Mouse (Mus musculus) limb, embryonic 14.5 days (tissue): Measurements from ENCODE around the gene Tmem208. TPM values are rescaled to one million over a fixed set of nuclear protein-coding genes. Genes with fewer than 3 reads are reported as not detected.

Experiments
- ATAC-seq: fragments of 200-750 bp; cut with Nextera tagmentation; 2 replicates; pipeline ENCODE4 v1.8.0; 2017; ENCODE audit warnings: low read depth, moderate number of reproducible peaks, moderate TSS enrichment; ENCODE audit not compliant: low FRiP score
- DNase-seq: peaks from one replicate; pipeline ENCODE4 v3.0.0-alpha.2; 2015; ENCODE audit warnings: low spot score
- H3K27ac ChIP-seq: fragments of 300-500 bp; sonication (generic); replicated peaks from 2 replicates; pipeline ENCODE4 v1.5.1; 2014; ENCODE audit warnings: low read depth, mild to moderate bottlenecking, low read length, moderate library complexity, mixed read lengths
- H3K27me3 ChIP-seq: fragments of 300-500 bp; sonication (generic); 2 replicates; pipeline ENCODE4 v1.6.1; 2014; ENCODE audit warnings: low read length, mixed read lengths; ENCODE audit not compliant: control insufficient read depth, insufficient read depth
- H3K36me3 ChIP-seq: fragments of 300-500 bp; sonication (generic); 2 replicates; pipeline ENCODE4 v1.6.1; 2014; ENCODE audit warnings: mild to moderate bottlenecking, low read length, moderate library complexity, mixed read lengths; ENCODE audit not compliant: control insufficient read depth, insufficient read depth
- H3K4me1 ChIP-seq: fragments of 300-500 bp; sonication (generic); 2 replicates; pipeline ENCODE4 v1.6.1; 2014; ENCODE audit warnings: antibody characterized with exemption, low read length, mixed read lengths; ENCODE audit not compliant: control insufficient read depth, insufficient read depth
- H3K4me2 ChIP-seq: fragments of 300-500 bp; sonication (generic); replicated peaks from 2 replicates; pipeline ENCODE4 v1.6.1; 2014; ENCODE audit warnings: low read depth, mild to moderate bottlenecking, low read length, moderate library complexity; ENCODE audit not compliant: severe bottlenecking
- H3K4me3 ChIP-seq: fragments of 300-500 bp; sonication (generic); replicated peaks from 2 replicates; pipeline ENCODE4 v1.5.1; 2014; ENCODE audit warnings: low read length
- H3K9ac ChIP-seq: fragments of 300-500 bp; sonication (generic); 2 replicates; pipeline ENCODE4 v1.6.1; 2014; ENCODE audit warnings: mild to moderate bottlenecking, low read depth, low read length, moderate library complexity; ENCODE audit not compliant: severe bottlenecking
- H3K9me3 ChIP-seq: fragments of 300-500 bp; sonication (generic); 2 replicates; pipeline ENCODE4 v1.6.1; 2016; ENCODE audit warnings: low read length; ENCODE audit not compliant: control insufficient read depth
- POLR2A ChIP-seq: fragments of 200-500 bp; IDR thresholded peaks from 2 replicates; pipeline ENCODE4 v1.8.0; 2012; ENCODE audit warnings: inconsistent platforms, mild to moderate bottlenecking, moderate library complexity, borderline replicate concordance; ENCODE audit not compliant: insufficient read depth, insufficient read length; ENCODE audit errors: extremely low read depth
- WGBS: fragments of 180-500 bp; shearing (Covaris S2); extraction: QIAGEN DNeasy Blood & Tissue Kit; methylation state at CpG from one replicate; pipeline ENCODE4 v1.1.7; 2014; 5-methylcytosine and 5-hydroxymethylcytosine counted together
- polyA plus RNA-seq, 2 experiments: library from polyadenylated mRNA; depleted of rRNA in 1 of 2; stranded (reverse) in 1 of 2; unstranded in 1 of 2; fragments of >200 nt; fragmentation: Nextera tagmentation in 1 of 2; extraction: Ambion mirVana in 1 of 2; gene quantifications; 2 replicates each; pipeline versions ENCODE4 v1.2.1 to v1.2.3; 2012 to 2014

Tmem208 gene
- polyA plus RNA-seq (2012; rRNA removed) (135 and 143 TPM in 2 replicates), polyA plus RNA-seq (2014; fragmentation: Nextera tagmentation; extraction: Ambion mirVana) (126 and 135 TPM in 2 replicates)

- H3K27me3 ChIP-seq, result no peaks in the 10 kb centered on the region
- H3K36me3 ChIP-seq, result peaks cover 47% of the 10 kb centered on the region
- ATAC-seq (peak; percentile 96), DNase-seq (peak; percentile 95)
- TF ChIP-seq POLR2A, result peak; percentile 76; the same call in 1 of the 2 replicates
- peak within 1 kb of the TSS; percentile 77 for H3K9ac ChIP-seq
- no peaks in the 10 kb centered on the region for H3K9me3 ChIP-seq
- WGBS, result under 1% methylated on average over 36 of the region's 36 CpGs
- H3K4me1 ChIP-seq, result peaks cover 14% of the 10 kb centered on the region
- H3K4me2 ChIP-seq, result peak within 1 kb of the TSS; percentile 87
- peak within 1 kb of the TSS; percentile 79 for H3K27ac ChIP-seq
- peak within 1 kb of the TSS; percentile 86 for H3K4me3 ChIP-seq
Observed at GRCm38 (mm10) chr8:105326141-105326672, at the start of gene Tmem208, which contains the start of gene Lrrc29. Gene Tmem208 (plus strand): TSS chr8:105326354. Gene Lrrc29 (minus strand): TSS chr8:105326278.

GRCm38 (mm10) chr8:105278911-105279334 is 47.2 kb upstream of the Tmem208 start:
- no peak for ATAC-seq
- no peak overlapping the region for H3K9ac ChIP-seq

GRCm38 (mm10) chr8:105280567-105280966 is 45.6 kb upstream of the Tmem208 start:
- DNase-seq, result no peak
- H3K27me3 ChIP-seq, result peaks cover 31% of the 10 kb centered on the region
- no peak for TF ChIP-seq POLR2A

More at GRCm38 (mm10) chr8:105278911-105279334, 47.2 kb upstream of the Tmem208 start:
- H3K27ac ChIP-seq, result no peak overlapping the region
- peaks cover 47% of the 10 kb centered on the region for H3K27me3 ChIP-seq
- 2% methylated on average over 26 of the region's 28 CpGs for WGBS
- peaks cover 9% of the 10 kb centered on the region for H3K36me3 ChIP-seq
- no peaks in the 10 kb centered on the region for H3K9me3 ChIP-seq
- H3K4me3 ChIP-seq, result peak overlapping the region; percentile 24
- no peak for TF ChIP-seq POLR2A
- DNase-seq, result peak; percentile 50
- peaks cover 11% of the 10 kb centered on the region; the same call in 1 of the 2 replicates for H3K4me1 ChIP-seq
- H3K4me2 ChIP-seq, result peak overlapping the region; percentile 42

GRCm38 (mm10) chr8:105281821-105282220 is 44.3 kb upstream of the Tmem208 start:
- no peak overlapping the region for H3K4me2 ChIP-seq
- WGBS, result 80% methylated on average over 12 of the region's 12 CpGs
- H3K4me3 ChIP-seq, result no peak overlapping the region
- peaks cover 7% of the 10 kb centered on the region; the same call in 1 of the 2 replicates for H3K4me1 ChIP-seq
- no peaks in the 10 kb centered on the region for H3K9me3 ChIP-seq
- ATAC-seq, result no peak
- H3K27me3 ChIP-seq, result peaks cover 29% of the 10 kb centered on the region
- peaks cover 15% of the 10 kb centered on the region for H3K36me3 ChIP-seq
- H3K9ac ChIP-seq, result no peak overlapping the region
- no peak for DNase-seq
- no peak overlapping the region for H3K27ac ChIP-seq
- no peak for TF ChIP-seq POLR2A

More at GRCm38 (mm10) chr8:105280567-105280966, 45.6 kb upstream of the Tmem208 start:
- H3K9me3 ChIP-seq, result no peaks in the 10 kb centered on the region
- no peak overlapping the region for H3K4me2 ChIP-seq
- peaks cover 11% of the 10 kb centered on the region; the same call in 1 of the 2 replicates for H3K4me1 ChIP-seq
- H3K27ac ChIP-seq, result no peak overlapping the region
- H3K9ac ChIP-seq, result no peak overlapping the region
- no peak for ATAC-seq
- peaks cover 15% of the 10 kb centered on the region for H3K36me3 ChIP-seq
- WGBS, result 73% methylated on average over 3 of the region's 3 CpGs
- no peak overlapping the region for H3K4me3 ChIP-seq

- peaks cover 15% of the 10 kb centered on the region for H3K36me3 ChIP-seq
- 90% methylated on average over 4 of the region's 4 CpGs for WGBS
Observed at GRCm38 (mm10) chr8:105282239-105282638, 43.9 kb upstream of the Tmem208 start.

More at GRCm38 (mm10) chr8:105282239-105282638, 43.9 kb upstream of the Tmem208 start:
- ATAC-seq, result no peak
- H3K27ac ChIP-seq, result no peak overlapping the region
- no peak overlapping the region for H3K4me3 ChIP-seq
- peaks cover 7% of the 10 kb centered on the region; the same call in 1 of the 2 replicates for H3K4me1 ChIP-seq
- no peak for TF ChIP-seq POLR2A
- DNase-seq, result no peak
- no peak overlapping the region for H3K4me2 ChIP-seq
- peaks cover 29% of the 10 kb centered on the region for H3K27me3 ChIP-seq
- no peak overlapping the region for H3K9ac ChIP-seq
- H3K9me3 ChIP-seq, result no peaks in the 10 kb centered on the region
